Mouse (Mus musculus): ENCODE results near the gene Sf3b3. TPM values are rescaled to one million over a fixed set of nuclear protein-coding genes. Genes with fewer than 3 reads are reported as not detected.

The Sf3b3 gene
- polyA plus RNA-seq, 1 experiment from 2014 or later, result 79.6 TPM

DNA sequence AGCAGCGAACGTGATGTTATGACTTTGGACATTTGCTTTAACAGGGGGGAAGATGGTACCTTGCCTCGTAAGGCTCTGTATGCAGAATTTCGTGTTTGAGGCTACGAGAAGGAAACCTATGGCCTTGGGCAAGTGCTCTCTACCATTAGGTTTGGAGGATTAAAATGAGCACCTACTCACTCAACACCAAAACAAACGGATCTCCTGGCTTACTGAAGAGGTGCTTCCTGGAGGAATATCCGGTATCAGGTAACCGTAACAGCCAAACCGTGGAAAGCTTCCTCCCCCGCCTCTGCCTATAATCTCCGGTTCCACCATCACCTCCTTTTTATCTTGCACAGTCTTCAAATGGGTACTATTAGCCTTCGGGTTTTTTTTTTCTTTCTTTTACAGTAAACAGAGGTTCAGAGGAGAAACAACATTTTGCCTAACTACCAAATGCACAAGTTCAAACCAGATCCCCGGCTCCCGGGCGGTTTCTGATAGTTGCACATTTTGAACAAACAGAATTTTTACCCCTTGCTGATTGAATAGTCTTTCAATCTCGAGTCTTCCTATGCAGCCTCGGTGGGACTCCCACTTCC, 674 bp downstream of the Sf3b3 start:
- Histone ChIP-seq H3K4me1 (peaks cover 29% of the 10 kb centered on the region), H3K4me2 (peak overlapping the region; percentile 82), H3K4me3 (replicated peaks) (peak overlapping the region; percentile 94), H3K27me3 (replicated peaks) (no peaks in the 10 kb centered on the region), H3K9ac (replicated peaks) (peak overlapping the region; percentile 90), H3K36me3 (peaks cover 45% of the 10 kb centered on the region), H3K9me3 (replicated peaks) (no peaks in the 10 kb centered on the region), H3K27ac (replicated peaks) (peak overlapping the region; percentile 93)
- no peak for ATAC-seq (ENCODE audit: low FRiP score)
- WGBS, result 12% methylated on average over 17 of the region's 17 CpGs

DNA sequence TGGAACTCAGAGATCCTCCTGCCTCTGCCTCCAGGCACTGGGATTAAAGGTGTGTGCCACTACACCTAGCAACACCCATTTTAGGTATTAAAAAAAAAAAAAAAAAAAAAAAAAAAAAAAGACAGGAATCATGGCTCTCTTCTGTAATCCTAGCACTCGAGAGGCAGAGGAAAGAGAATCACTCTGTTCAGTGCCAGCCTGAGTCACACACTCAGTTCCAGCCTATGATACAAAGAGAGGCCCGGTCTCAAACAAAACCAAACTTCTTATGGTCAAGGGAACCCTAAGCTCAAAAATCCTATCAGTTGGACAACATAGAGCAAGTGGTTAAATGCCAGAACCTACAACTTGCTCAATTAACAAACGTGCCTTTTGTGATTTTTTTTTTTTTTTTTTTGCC, 1.6 kb downstream of the Sf3b3 start:
- WGBS, result 87% methylated on average over 3 of the region's 3 CpGs
- Histone ChIP-seq H3K4me3 (replicated peaks) (no peak overlapping the region), H3K4me1 (peaks cover 29% of the 10 kb centered on the region), H3K9me3 (replicated peaks) (no peaks in the 10 kb centered on the region), H3K27me3 (replicated peaks) (no peaks in the 10 kb centered on the region), H3K9ac (replicated peaks) (no peak overlapping the region), H3K4me2 (peak overlapping the region; percentile 82), H3K36me3 (peaks cover 47% of the 10 kb centered on the region), H3K27ac (replicated peaks) (no peak overlapping the region)
- ATAC-seq (ENCODE audit: low FRiP score), result no peak

DNA sequence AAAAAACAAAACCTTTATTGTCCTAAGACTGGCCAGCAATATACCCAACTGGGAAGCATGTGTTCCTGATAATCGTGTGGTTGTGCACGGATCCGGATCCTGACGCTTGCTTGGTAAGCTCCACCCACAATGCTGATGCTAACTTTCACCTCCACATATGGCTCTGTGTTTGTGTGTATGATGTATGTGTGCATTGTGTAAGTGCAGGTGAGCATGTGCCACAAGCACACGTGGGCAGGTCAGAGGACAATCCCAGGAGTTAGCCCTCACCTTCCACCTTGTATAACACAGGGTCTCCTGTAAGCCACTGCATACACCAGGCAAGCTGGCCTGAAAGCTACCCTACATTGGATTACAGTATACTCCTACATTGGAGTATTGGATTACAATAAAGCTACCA, 3.4 kb downstream of the Sf3b3 start:
- H3K9me3 ChIP-seq (replicated peaks), result no peaks in the 10 kb centered on the region
- H3K27me3 ChIP-seq (replicated peaks), result no peaks in the 10 kb centered on the region
- H3K4me3 ChIP-seq (replicated peaks), result no peak overlapping the region
- no peak overlapping the region for H3K4me2 ChIP-seq
- H3K27ac ChIP-seq (replicated peaks), result no peak overlapping the region
- H3K4me1 ChIP-seq, result peaks cover 25% of the 10 kb centered on the region
- H3K36me3 ChIP-seq, result peaks cover 59% of the 10 kb centered on the region
- WGBS, result 87% methylated on average over 5 of the region's 5 CpGs
- no peak overlapping the region for H3K9ac ChIP-seq (replicated peaks)
- no peak for ATAC-seq (ENCODE audit: low FRiP score)

DNA sequence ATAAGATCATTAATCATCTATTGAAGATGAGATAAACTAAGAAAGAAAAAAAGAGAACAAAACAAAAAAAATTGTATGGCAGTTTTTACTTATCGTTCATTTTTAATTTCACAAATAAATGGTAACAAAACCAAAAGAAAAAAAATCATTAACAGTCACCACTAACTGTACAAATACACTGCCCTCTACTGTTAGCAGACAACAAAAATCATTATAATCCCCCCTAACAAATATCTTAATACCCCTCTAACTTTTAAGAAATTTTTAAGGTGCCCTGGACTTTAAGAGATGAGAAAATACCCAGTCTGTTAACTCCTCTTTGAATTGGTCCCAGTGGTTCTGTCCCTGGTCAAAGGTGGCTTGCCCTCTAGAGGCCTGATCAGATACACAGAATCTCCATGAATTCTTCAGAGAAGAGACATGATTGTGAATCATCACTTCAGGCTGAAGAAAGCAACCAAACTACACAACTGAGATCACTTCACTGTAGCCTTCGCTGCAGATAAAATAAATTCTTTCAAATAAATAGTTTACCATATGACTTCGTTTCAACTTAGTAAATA, 4.5 kb downstream of the Sf3b3 start:
- Histone ChIP-seq H3K27ac (replicated peaks) (no peak overlapping the region), H3K4me1 (peaks cover 17% of the 10 kb centered on the region), H3K9me3 (replicated peaks) (no peaks in the 10 kb centered on the region), H3K27me3 (replicated peaks) (no peaks in the 10 kb centered on the region), H3K4me3 (replicated peaks) (no peak overlapping the region), H3K4me2 (no peak overlapping the region), H3K36me3 (peaks cover 70% of the 10 kb centered on the region), H3K9ac (replicated peaks) (no peak overlapping the region)
- ATAC-seq (ENCODE audit: low FRiP score), result no peak
- 93% methylated on average over 3 of the region's 3 CpGs for WGBS

DNA sequence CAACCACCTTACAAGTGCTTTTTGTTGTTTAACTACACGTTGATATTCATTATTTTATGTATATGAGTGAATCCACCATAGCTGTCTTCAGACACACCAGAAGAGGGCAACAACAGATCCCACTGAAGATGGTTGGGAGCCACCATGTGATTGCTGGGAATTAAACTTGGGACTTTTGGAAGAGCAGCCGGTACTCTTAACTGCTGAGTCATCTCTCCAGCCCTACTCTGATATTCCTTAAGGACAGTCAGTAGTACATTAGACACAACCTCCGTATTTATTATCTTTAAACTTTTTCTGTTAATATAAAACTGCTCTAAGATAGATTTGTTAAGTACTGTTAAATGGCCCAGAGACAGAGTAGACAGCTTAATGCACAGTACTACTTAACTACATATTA, 14.6 kb downstream of the Sf3b3 start:
- H3K27me3 ChIP-seq (replicated peaks), result no peaks in the 10 kb centered on the region
- no peaks in the 10 kb centered on the region for H3K4me1 ChIP-seq
- no peak overlapping the region for H3K27ac ChIP-seq (replicated peaks)
- 92% methylated on average over 3 of the region's 3 CpGs for WGBS
- H3K36me3 ChIP-seq, result peaks cover 89% of the 10 kb centered on the region
- H3K4me2 ChIP-seq, result no peak overlapping the region
- no peak overlapping the region for H3K9ac ChIP-seq (replicated peaks)
- no peak for ATAC-seq (ENCODE audit: low FRiP score)
- H3K4me3 ChIP-seq (replicated peaks), result no peak overlapping the region
- H3K9me3 ChIP-seq (replicated peaks), result no peaks in the 10 kb centered on the region

DNA sequence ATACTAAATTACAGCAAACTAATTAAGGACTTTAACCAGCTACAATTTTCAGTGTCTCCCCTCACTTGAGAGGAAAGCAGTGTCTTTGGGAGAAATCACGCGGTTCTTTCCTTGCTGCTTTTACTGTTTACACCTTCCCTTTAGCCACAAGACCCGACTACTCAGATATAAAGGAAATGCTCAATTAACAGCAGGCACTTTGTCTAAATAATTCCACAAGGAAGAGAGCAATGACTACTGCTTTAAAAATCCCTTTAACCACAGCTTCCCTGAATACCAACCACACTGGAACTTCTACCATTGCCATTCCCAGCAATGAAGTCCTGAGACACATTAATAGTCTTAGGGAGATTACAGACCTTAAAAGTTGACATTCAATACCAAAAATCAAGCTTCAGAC, 18.1 kb downstream of the Sf3b3 start:
- Histone ChIP-seq H3K9me3 (replicated peaks) (no peaks in the 10 kb centered on the region), H3K4me1 (no peaks in the 10 kb centered on the region), H3K27ac (replicated peaks) (no peak overlapping the region), H3K9ac (replicated peaks) (no peak overlapping the region), H3K27me3 (replicated peaks) (no peaks in the 10 kb centered on the region), H3K4me3 (replicated peaks) (no peak overlapping the region), H3K36me3 (peaks cover 85% of the 10 kb centered on the region), H3K4me2 (no peak overlapping the region)
- ATAC-seq (ENCODE audit: low FRiP score), result no peak
- 83% methylated on average over 3 of the region's 3 CpGs for WGBS

DNA sequence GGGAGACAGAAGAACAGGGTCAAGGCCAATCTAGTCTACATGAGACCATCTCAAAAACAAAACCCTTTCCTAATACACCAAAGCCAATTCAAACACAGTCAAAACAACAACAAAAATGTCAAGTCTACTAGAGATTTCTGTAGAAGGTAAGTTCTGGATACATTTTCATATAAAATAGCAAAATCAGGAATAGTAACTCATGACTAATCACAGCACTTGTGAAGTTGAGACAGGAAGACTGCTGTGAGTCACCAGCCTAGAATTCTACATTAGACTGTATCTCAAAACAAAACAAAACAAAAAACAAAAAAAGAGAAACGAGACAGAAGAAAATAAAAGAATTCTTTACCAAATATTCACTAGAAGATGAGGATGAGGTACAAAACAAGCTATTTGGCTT, 21.7 kb downstream of the Sf3b3 start:
- H3K4me2 ChIP-seq, result no peak overlapping the region
- H3K4me1 ChIP-seq, result no peaks in the 10 kb centered on the region
- ATAC-seq (ENCODE audit: low FRiP score), result no peak
- H3K27ac ChIP-seq (replicated peaks), result no peak overlapping the region
- no peak overlapping the region for H3K4me3 ChIP-seq (replicated peaks)
- WGBS, result 97% methylated on average over 1 of the region's 1 CpGs
- H3K27me3 ChIP-seq (replicated peaks), result no peaks in the 10 kb centered on the region
- H3K36me3 ChIP-seq, result peaks cover 89% of the 10 kb centered on the region
- H3K9ac ChIP-seq (replicated peaks), result no peak overlapping the region
- H3K9me3 ChIP-seq (replicated peaks), result no peaks in the 10 kb centered on the region

DNA sequence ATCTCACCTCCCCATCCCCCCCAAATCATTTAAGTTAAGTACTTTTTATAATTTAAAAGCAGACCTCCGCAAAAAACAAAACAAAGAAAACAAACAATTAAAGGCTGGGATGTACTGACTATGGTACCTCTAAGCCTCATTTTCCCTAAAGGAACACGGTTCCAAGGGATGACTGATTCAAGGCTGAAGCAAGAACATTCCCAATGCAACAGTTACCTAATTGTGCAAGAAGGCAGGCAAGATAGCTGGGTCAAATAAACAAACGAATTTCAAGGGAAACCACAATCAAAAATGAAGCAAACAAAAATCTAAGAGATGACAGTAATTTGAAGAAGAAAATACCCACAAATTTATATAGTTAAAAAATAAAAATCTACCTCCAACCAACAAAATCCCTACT, 24.6 kb downstream of the Sf3b3 start:
- Histone ChIP-seq H3K9ac (replicated peaks) (no peak overlapping the region), H3K27ac (replicated peaks) (no peak overlapping the region), H3K4me2 (no peak overlapping the region), H3K27me3 (replicated peaks) (no peaks in the 10 kb centered on the region), H3K4me3 (replicated peaks) (no peak overlapping the region), H3K36me3 (peaks cover 92% of the 10 kb centered on the region), H3K4me1 (no peaks in the 10 kb centered on the region), H3K9me3 (replicated peaks) (no peaks in the 10 kb centered on the region)
- ATAC-seq (ENCODE audit: low FRiP score), result no peak
- WGBS, result 91% methylated on average over 3 of the region's 3 CpGs

DNA sequence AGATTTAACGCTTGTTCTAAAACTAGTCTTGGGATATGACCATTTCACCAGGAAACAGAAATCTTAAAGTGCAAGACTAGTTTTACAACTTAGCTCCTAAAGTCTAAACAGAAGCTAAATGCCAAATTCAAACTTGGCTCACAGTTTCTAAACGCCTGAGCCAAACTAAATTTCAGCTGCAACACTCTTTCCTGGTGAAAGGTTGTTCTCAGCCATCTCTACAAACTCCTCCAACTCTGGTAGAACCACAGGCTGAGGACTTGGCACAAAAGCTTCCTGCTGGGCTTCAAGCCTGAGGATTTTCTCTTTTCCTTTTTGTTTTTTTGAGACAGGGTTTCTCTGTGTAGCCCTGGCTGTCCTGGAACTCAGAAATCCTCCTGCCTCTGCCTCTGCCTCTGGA, 26.3 kb downstream of the Sf3b3 start:
- Histone ChIP-seq H3K4me2 (no peak overlapping the region), H3K27me3 (replicated peaks) (no peaks in the 10 kb centered on the region), H3K4me1 (no peaks in the 10 kb centered on the region), H3K9ac (replicated peaks) (no peak overlapping the region), H3K9me3 (replicated peaks) (no peaks in the 10 kb centered on the region), H3K36me3 (peaks cover 97% of the 10 kb centered on the region), H3K4me3 (replicated peaks) (no peak overlapping the region), H3K27ac (replicated peaks) (no peak overlapping the region)
- WGBS, result 95% methylated on average over 2 of the region's 2 CpGs
- no peak for ATAC-seq (ENCODE audit: low FRiP score)

DNA sequence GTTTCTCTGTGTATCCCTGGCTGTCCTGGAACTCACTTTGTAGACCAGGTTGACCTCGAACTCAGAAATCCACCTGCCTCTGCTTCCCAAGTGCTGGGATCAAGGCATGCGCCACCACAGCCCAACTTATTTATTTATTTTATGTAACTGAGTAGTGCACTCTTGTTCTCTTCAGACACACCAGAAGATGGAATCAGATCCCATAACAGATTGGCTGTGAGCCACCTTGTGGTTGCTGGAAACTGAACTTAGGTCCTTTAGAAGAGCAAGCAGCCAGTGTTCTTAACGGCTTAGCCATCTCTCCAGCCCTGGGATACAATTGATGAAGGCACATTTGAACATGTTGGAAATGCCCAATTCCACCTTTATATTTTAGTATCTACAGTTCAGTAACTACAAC, 28.0 kb downstream of the Sf3b3 start:
- H3K27ac ChIP-seq (replicated peaks), result no peak overlapping the region
- H3K36me3 ChIP-seq, result peaks cover 98% of the 10 kb centered on the region
- WGBS, result 85% methylated on average over 3 of the region's 3 CpGs
- H3K27me3 ChIP-seq (replicated peaks), result no peaks in the 10 kb centered on the region
- no peak overlapping the region for H3K9ac ChIP-seq (replicated peaks)
- H3K9me3 ChIP-seq (replicated peaks), result no peaks in the 10 kb centered on the region
- no peaks in the 10 kb centered on the region for H3K4me1 ChIP-seq
- no peak overlapping the region for H3K4me3 ChIP-seq (replicated peaks)
- no peak overlapping the region for H3K4me2 ChIP-seq
- no peak for ATAC-seq (ENCODE audit: low FRiP score)

DNA sequence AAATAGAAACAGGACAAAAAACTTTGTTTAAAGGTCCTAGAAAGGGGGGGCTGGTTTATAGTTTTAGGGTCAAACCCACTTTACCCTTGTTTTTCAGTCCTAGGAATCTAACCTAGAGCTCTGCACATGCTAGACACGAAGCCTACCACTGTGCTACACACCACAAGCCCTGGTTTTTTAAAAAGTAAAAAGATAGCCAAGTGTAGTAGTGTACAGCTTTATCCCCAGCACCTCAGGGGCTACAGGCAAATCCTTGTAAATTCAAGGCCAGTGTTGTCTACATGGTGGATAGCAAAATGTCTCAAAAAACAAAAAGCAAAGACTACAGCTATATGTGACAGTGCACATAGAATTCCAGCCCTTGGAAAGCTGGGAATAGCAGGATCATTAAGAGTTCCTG, 29.6 kb downstream of the Sf3b3 start:
- Histone ChIP-seq H3K4me2 (no peak overlapping the region), H3K9me3 (replicated peaks) (no peaks in the 10 kb centered on the region), H3K27ac (replicated peaks) (no peak overlapping the region), H3K9ac (replicated peaks) (no peak overlapping the region), H3K4me3 (replicated peaks) (no peak overlapping the region), H3K4me1 (no peaks in the 10 kb centered on the region), H3K36me3 (peaks cover 98% of the 10 kb centered on the region), H3K27me3 (replicated peaks) (no peaks in the 10 kb centered on the region)
- ATAC-seq (ENCODE audit: low FRiP score), result no peak
- 88% methylated on average over 1 of the region's 1 CpGs for WGBS

DNA sequence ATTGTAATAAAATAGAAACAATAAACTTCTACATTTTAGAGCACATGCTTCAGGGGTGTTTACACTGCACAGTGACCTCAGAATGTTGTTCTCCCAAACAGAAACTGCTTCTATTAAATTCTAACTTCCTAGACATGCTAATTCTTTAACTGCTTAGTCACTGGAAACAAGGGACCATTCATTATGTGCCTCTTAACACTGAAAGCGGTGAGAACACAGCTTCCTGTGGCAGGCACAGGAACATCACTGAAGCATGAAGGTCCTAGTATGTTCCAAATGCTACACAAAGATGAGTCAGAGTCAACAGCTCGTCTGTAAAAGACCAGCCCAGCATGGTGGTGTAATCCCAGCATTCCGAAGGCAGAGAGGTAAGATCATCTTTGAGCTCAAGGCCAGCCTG, 31.3 kb downstream of the Sf3b3 start:
- no peaks in the 10 kb centered on the region for H3K27me3 ChIP-seq (replicated peaks)
- no peak for ATAC-seq (ENCODE audit: low FRiP score)
- H3K9ac ChIP-seq (replicated peaks), result no peak overlapping the region
- no peaks in the 10 kb centered on the region for H3K9me3 ChIP-seq (replicated peaks)
- WGBS, result 79% methylated on average over 3 of the region's 3 CpGs
- H3K27ac ChIP-seq (replicated peaks), result no peak overlapping the region
- H3K4me2 ChIP-seq, result no peak overlapping the region
- peaks cover 98% of the 10 kb centered on the region for H3K36me3 ChIP-seq
- H3K4me3 ChIP-seq (replicated peaks), result no peak overlapping the region
- no peaks in the 10 kb centered on the region for H3K4me1 ChIP-seq

Data from neural tube, embryonic 15.5 days (tissue).